Mouse (Mus musculus) MEL (cell line): Measurements from ENCODE around the gene Appbp2. TPM values are rescaled to one million over a fixed set of nuclear protein-coding genes. Genes with fewer than 3 reads are reported as not detected.

ENCODE experiments used
- DNase-seq: peaks from one replicate; pipeline ENCODE4 v3.0.0; 2011; ENCODE audit warnings: low read depth, low spot score
- H3K27ac ChIP-seq: 2 replicates; pipeline ENCODE4 v1.5.1; 2012; ENCODE audit warnings: low read depth, mild to moderate bottlenecking, control low read depth, low read length, moderate library complexity; ENCODE audit not compliant: control insufficient read depth
- H3K27me3 ChIP-seq, 2 experiments: fragments of 150-350 bp in 1 of 2; sonication (generic) in 1 of 2; 2 replicates each; pipeline ENCODE4 v1.6.1; 2012; ENCODE audit warnings: low read length in 2 of 2, mild to moderate bottlenecking in 2 of 2, improper control_type of control experiment in 1 of 2, moderate library complexity in 1 of 2; ENCODE audit not compliant: insufficient read depth in 2 of 2, control insufficient read depth in 1 of 2
- H3K36me3 ChIP-seq, 2 experiments: 2 replicates each; pipeline ENCODE4 v1.6.1; 2012 to 2014; ENCODE audit warnings: low read length in 2 of 2, improper control_type of control experiment in 1 of 2, inconsistent platforms in 1 of 2, mild to moderate bottlenecking in 1 of 2; ENCODE audit not compliant: insufficient read depth in 2 of 2, control insufficient read depth in 1 of 2
- H3K4me1 ChIP-seq, 2 experiments: fragments of 150-350 bp in 1 of 2; sonication (generic) in 1 of 2; 2 replicates each; pipeline ENCODE4 v1.6.1; 2012; ENCODE audit warnings: low read length in 2 of 2, improper control_type of control experiment in 1 of 2, mild to moderate bottlenecking in 1 of 2; ENCODE audit not compliant: insufficient read depth in 2 of 2, control insufficient read depth in 1 of 2
- H3K4me3 ChIP-seq, 2 experiments: fragments of 150-350 bp in 1 of 2; sonication (generic) in 1 of 2; 2 replicates each; pipeline ENCODE4 v1.5.1; 2012; ENCODE audit warnings: low read depth in 2 of 2, low read length in 2 of 2, mild to moderate bottlenecking in 2 of 2, moderate library complexity in 2 of 2, control low read depth in 1 of 2, improper control_type of control experiment in 1 of 2; ENCODE audit not compliant: control insufficient read depth in 1 of 2, insufficient read depth in 1 of 2
- H3K79me2 ChIP-seq: 2 replicates; pipeline ENCODE4 v1.6.1; 2012; ENCODE audit warnings: mild to moderate bottlenecking, low read length, moderate library complexity; ENCODE audit not compliant: control insufficient read depth, poor library complexity, insufficient read depth
- H3K9ac ChIP-seq: 2 replicates; pipeline ENCODE4 v1.6.1; 2012; ENCODE audit warnings: low read depth, mild to moderate bottlenecking, control low read depth, low read length, moderate library complexity; ENCODE audit not compliant: control insufficient read depth, poor library complexity, severe bottlenecking
- H3K9me3 ChIP-seq: fragments of 150-350 bp; sonication (generic); replicated peaks from 2 replicates; pipeline ENCODE4 v1.6.1; 2012; ENCODE audit warnings: mild to moderate bottlenecking, low read length, improper control_type of control experiment, moderate library complexity; ENCODE audit not compliant: insufficient read depth
- CTCF ChIP-seq, 3 experiments: IDR thresholded peaks in 2 of 3; conservative IDR thresholded peaks in 1 of 3; 2 replicates each; pipeline ENCODE4 v1.5.1; 2011 to 2012; ENCODE audit warnings: low read length in 3 of 3, low read depth in 2 of 3, mild to moderate bottlenecking in 2 of 3, improper control_type of control experiment in 1 of 3, inconsistent platforms in 1 of 3, mixed read lengths in 1 of 3, moderate library complexity in 1 of 3; ENCODE audit not compliant: control insufficient read depth in 1 of 3, insufficient read depth in 1 of 3, poor library complexity in 1 of 3, severe bottlenecking in 1 of 3
- ELF1 ChIP-seq: IDR thresholded peaks from 2 replicates; pipeline ENCODE4 v1.6.1; 2014; ENCODE audit warnings: low read depth, mild to moderate bottlenecking, inconsistent platforms, low read length, improper control_type of control experiment, moderate library complexity
- ETS1 ChIP-seq: IDR thresholded peaks from 2 replicates; pipeline ENCODE4 v1.6.1; 2012; ENCODE audit warnings: low read depth, mild to moderate bottlenecking, inconsistent platforms, low read length, improper control_type of control experiment, moderate library complexity
- GABPA ChIP-seq: IDR thresholded peaks from 2 replicates; pipeline ENCODE4 v1.6.1; 2012; ENCODE audit warnings: low read depth, mild to moderate bottlenecking, inconsistent platforms, low read length, improper control_type of control experiment, moderate library complexity
- HCFC1 ChIP-seq: IDR thresholded peaks from 2 replicates; pipeline ENCODE4 v1.6.1; 2012; ENCODE audit warnings: low read depth, mild to moderate bottlenecking, inconsistent platforms, low read length, improper control_type of control experiment, moderate library complexity
- JUND ChIP-seq: IDR thresholded peaks from 2 replicates; pipeline ENCODE4 v1.6.1; 2011; ENCODE audit warnings: low read depth, mild to moderate bottlenecking, improper control_type of control experiment, low read length
- MAFK ChIP-seq: IDR thresholded peaks from 2 replicates; pipeline ENCODE4 v1.6.1; 2011; ENCODE audit warnings: low read depth, mild to moderate bottlenecking, low read length, improper control_type of control experiment, borderline replicate concordance
- MAX ChIP-seq: IDR thresholded peaks from 2 replicates; pipeline ENCODE4 v1.6.1; 2011; ENCODE audit warnings: low read length, improper control_type of control experiment
- MAZ ChIP-seq: IDR thresholded peaks from 2 replicates; pipeline ENCODE4 v1.6.1; 2012; ENCODE audit warnings: low read depth, mild to moderate bottlenecking, inconsistent platforms, low read length, improper control_type of control experiment
- MEF2A ChIP-seq: IDR thresholded peaks from 2 replicates; pipeline ENCODE4 v1.6.1; 2014; ENCODE audit warnings: low read depth, mild to moderate bottlenecking, inconsistent platforms, low read length, improper control_type of control experiment; ENCODE audit not compliant: poor library complexity, insufficient replicate concordance, severe bottlenecking; ENCODE audit errors: extremely low read depth
- MYC ChIP-seq: IDR thresholded peaks from 2 replicates; pipeline ENCODE4 v1.6.1; 2011; ENCODE audit warnings: low read depth, mild to moderate bottlenecking, low read length, improper control_type of control experiment, moderate library complexity
- NELFE ChIP-seq: IDR thresholded peaks from 2 replicates; pipeline ENCODE4 v1.6.1; 2011; ENCODE audit warnings: low read depth, low read length, improper control_type of control experiment
- POLR2A ChIP-seq, 2 experiments: IDR thresholded peaks; 2 replicates each; pipeline ENCODE4 v1.6.1; 2011 to 2012; ENCODE audit warnings: low read length in 2 of 2, mild to moderate bottlenecking in 2 of 2, control low read depth in 1 of 2, improper control_type of control experiment in 1 of 2, low read depth in 1 of 2, moderate library complexity in 1 of 2; ENCODE audit not compliant: control insufficient read depth in 1 of 2, insufficient read depth in 1 of 2, poor library complexity in 1 of 2
- POLR2AphosphoS2 ChIP-seq: IDR thresholded peaks from 2 replicates; pipeline ENCODE4 v1.6.1; 2011; ENCODE audit warnings: low read length, improper control_type of control experiment
- SMC3 ChIP-seq: IDR thresholded peaks from 2 replicates; pipeline ENCODE4 v1.6.1; 2011; ENCODE audit warnings: low read depth, low read length, improper control_type of control experiment
- TBP ChIP-seq: IDR thresholded peaks from 2 replicates; pipeline ENCODE4 v1.8.0; 2011; ENCODE audit warnings: low read depth, low read length, improper control_type of control experiment
- TCF12 ChIP-seq: IDR thresholded peaks from 2 replicates; pipeline ENCODE4 v1.6.1; 2014; ENCODE audit warnings: low read depth, mild to moderate bottlenecking, inconsistent platforms, low read length, improper control_type of control experiment, moderate library complexity
- USF1 ChIP-seq: IDR thresholded peaks from 2 replicates; pipeline ENCODE4 v1.6.1; 2014; ENCODE audit warnings: low read depth, mild to moderate bottlenecking, inconsistent platforms, low read length, improper control_type of control experiment, moderate library complexity
- ZMIZ1 ChIP-seq: IDR thresholded peaks from 2 replicates; pipeline ENCODE4 v1.6.1; 2012; ENCODE audit warnings: low read depth, mild to moderate bottlenecking, inconsistent platforms, low read length, improper control_type of control experiment, moderate library complexity
- ZNF384 ChIP-seq: IDR thresholded peaks from 2 replicates; pipeline ENCODE4 v1.6.1; 2012; ENCODE audit warnings: low read depth, mild to moderate bottlenecking, inconsistent platforms, low read length, improper control_type of control experiment
- polyA plus RNA-seq, 2 experiments: library from polyadenylated mRNA; stranded (reverse) in 1 of 2; unstranded in 1 of 2; fragments of >175 nt in 1 of 2; fragments of >200 nt in 1 of 2; gene quantifications; 2 replicates each; pipeline versions ENCODE4 v1.2.1 to v1.2.4; 2012; ENCODE audit warnings: low replicate concordance in 2 of 2, low read depth in 1 of 2; ENCODE audit not compliant: insufficient read length in 2 of 2, insufficient read depth in 1 of 2, missing spikeins in 1 of 2
- total RNA-seq: library from RNA; depleted of rRNA; stranded (reverse); fragments of 300-350 nt; gene quantifications from 2 replicates; pipeline ENCODE4 v1.2.3, GENCODE M21; 2012

Appbp2 gene
- total and polyA plus RNA-seq, 3 experiments: 25.5 to 157 (median 34.4) TPM

DNA sequence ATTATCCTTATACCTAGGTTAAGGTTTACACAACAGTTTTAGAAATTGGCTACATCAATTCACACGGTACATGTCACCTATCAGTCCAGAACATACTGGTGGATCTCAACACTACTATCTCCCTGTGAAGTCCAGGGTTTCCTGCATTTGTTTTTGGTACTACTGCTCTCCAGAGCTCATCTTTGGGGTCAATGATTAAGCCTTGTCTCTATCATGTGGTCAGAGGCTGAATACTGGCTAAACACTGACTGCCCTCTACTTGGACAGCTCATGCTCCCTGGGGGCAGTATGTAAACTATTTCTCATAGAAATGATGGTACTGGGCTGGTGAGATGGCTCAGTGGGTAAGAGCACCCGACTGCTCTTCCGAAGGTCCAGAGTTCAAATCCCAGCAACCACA, 11.7 kb downstream of the Appbp2 start:
- no peak for DNase-seq
- no peaks in the 10 kb centered on the region for H3K9me3 ChIP-seq
- H3K36me3 ChIP-seq: peaks cover 19 to 20% of the 10 kb centered on the region in 2 experiments
- H3K27me3 ChIP-seq: no peaks in the 10 kb centered on the region
- peaks cover 13 to 16% of the 10 kb centered on the region in 2 experiments for H3K4me1 ChIP-seq
- H3K79me2 ChIP-seq: peaks cover 54% of the 10 kb centered on the region
- H3K27ac ChIP-seq: no peak overlapping the region
- H3K9ac ChIP-seq: no peak overlapping the region
- no peak overlapping the region for H3K4me3 ChIP-seq
- no peak for TF ChIP-seq ZMIZ1
- no peak for TF ChIP-seq USF1
- TF ChIP-seq, all 39 proteins: peak for 0

DNA sequence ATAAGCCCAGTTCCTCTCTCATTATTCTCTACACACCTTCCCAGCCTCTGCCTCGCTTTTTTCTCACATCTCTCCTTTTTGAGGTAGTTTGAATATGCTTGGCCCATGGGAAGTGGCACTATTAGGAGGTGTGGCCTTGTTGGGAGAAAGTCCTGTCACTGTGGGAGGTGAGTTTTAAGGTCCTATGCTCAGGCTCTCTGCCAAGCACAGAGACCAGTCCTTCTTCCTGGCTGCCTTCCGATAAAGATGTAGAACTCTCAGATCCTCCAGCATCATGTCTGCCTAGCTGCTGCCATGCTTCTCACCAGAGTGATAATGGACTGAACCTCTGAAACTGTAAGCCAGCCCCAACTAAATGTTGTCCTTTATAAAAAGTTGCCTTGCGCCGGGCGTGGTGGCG, 12.4 kb downstream of the Appbp2 start:
- Histone ChIP-seq H3K27ac (no peak overlapping the region), H3K79me2 (peaks cover 49% of the 10 kb centered on the region), H3K9ac (no peak overlapping the region), H3K27me3 (no peaks in the 10 kb centered on the region), H3K4me1 (peaks cover 13 to 16% of the 10 kb centered on the region in 2 experiments), H3K4me3 (no peak overlapping the region), H3K36me3 (peaks cover 19 to 20% of the 10 kb centered on the region in 2 experiments), H3K9me3 (no peaks in the 10 kb centered on the region)
- TF ChIP-seq NELFE (no peak), ETS1 (no peak), CTCF (IDR thresholded peaks at IDR 0.05 in 2 of 3, conservative IDR thresholded peaks at IDR 0.05 in 1 of 3; ENCODE audit: control insufficient read depth in 1 of 3, insufficient read depth in 1 of 3, low read depth in 2 of 3, low read length in 3 of 3, poor library complexity in 1 of 3, severe bottlenecking in 1 of 3) (no peak), ZNF384 (no peak), TBP (no peak), ELF1 (no peak), MAFK (no peak), MYC (no peak), MAX (no peak), HCFC1 (no peak), POLR2A (IDR thresholded peaks at IDR 0.05; ENCODE audit: control insufficient read depth in 1 of 2, insufficient read depth in 1 of 2, low read depth in 1 of 2, low read length in 2 of 2, poor library complexity in 1 of 2) (no peak), MAZ (no peak), POLR2AphosphoS2 (no peak), JUND (no peak), MEF2A (no peak), TCF12 (no peak), SMC3 (no peak), GABPA (no peak)
- DNase-seq: no peak
